8 mouse cellular contexts compared by ENCODE assay signal in the genomic region with DNA sequence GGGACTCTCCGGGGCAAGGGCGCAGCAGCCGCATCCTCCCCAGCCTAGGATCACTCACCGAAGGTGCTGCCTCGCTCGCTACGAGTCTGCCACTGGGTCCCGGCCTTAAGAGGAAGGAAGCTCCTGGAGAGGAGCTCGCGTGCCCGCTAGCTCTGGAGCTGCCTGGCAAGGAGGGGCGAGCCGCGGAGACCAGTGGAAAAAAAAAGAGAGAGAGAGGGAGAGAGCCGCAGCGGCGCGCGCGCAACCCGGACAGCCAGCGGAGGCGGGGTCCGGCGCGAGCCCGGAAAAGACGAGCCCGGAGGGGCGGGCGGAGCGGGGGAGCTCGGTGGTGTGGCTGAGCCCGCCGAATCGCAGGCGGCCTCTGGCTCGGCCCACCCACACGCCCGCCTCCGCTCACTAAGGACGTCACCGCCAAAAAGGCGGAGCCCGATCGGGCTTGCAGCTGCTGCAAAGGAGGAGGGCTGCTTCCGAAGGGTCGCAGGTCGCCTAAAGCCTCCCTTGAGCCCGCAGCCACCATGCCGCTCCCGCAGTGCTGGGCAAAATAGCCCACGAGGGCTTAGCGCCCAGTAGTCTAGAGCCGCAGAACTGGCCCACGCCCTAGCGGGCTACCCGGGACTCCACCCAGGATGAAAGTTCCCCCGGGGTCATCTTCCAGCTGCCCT. TPM values are rescaled to one million over a fixed set of nuclear protein-coding genes. Genes with fewer than 3 reads are reported as not detected.
DNase-seq lines count a peak whose midpoint lies in the region; ATAC-seq lines count a peak whose summit lies in the region.

Gene Acsl4 (minus strand): TSS at position 289 of the 662 bp plus-strand sequence.

- H3K27ac ChIP-seq in hindbrain, embryonic 10.5 days, result peak within 1 kb of the TSS; percentile 92

- ATAC-seq in frontal cortex, adult (ENCODE audit: low TSS enrichment), result peak; percentile 93

- H3K4me3 ChIP-seq in hindbrain, embryonic 10.5 days, result peak within 1 kb of the TSS; percentile 63

- no peaks in the 10 kb centered on the region for H3K9me3 ChIP-seq in hindbrain, embryonic 10.5 days

- WGBS in hindbrain, embryonic 10.5 days, result 20% methylated on average over 59 of the region's 59 CpGs

- no peaks in the 10 kb centered on the region for H3K36me3 ChIP-seq in hindbrain, embryonic 10.5 days

- peaks cover 9% of the 10 kb centered on the region for H3K4me1 ChIP-seq in hindbrain, embryonic 10.5 days (replicated peaks)

- peak; percentile 83 for DNase-seq in MEL-GATA-1-ER (ENCODE audit: extremely low read depth, low read depth)
- DNase-seq in cerebellum, adult 8-10 months, result peak; percentile 77
- DNase-seq in hindbrain, embryonic 10.5 days (ENCODE audit: low spot score), result peak; percentile 86
- DNase-seq in layer of hippocampus, postnatal 10 days (ENCODE audit: low spot score in 2 of 2), result peak; percentile 77 to 86
- DNase-seq in lung, postnatal 10 days, result peak; percentile 95
- peak; percentile 89 for DNase-seq in ovary, postnatal 36 days (ENCODE audit: low spot score)
- DNase-seq in thymus, postnatal 25 days, result peak; percentile 90

- peaks cover 27% of the 10 kb centered on the region for H3K27me3 ChIP-seq in hindbrain, embryonic 10.5 days (ENCODE audit: insufficient read depth, poor library complexity, severe bottlenecking)

RNA-seq across cellular contexts. Expression of gene Acsl4, which starts in this region (rescaled TPM):
- polyA plus RNA-seq in hindbrain, embryonic 10.5 days (2016; fragmentation: Nextera tagmentation; extraction: Ambion mirVana), result 19.4 and 23.5 TPM in 2 replicates
- 10 to 100 TPM; 69.3 to 75.3 TPM for total RNA-seq in layer of hippocampus, postnatal 10 days (2021)

Comparison
In these comparisons a context has a peak if more than half of its experiments do, and no peak if none do; other contexts are left out.
1. Peak in every context shown above with its lines: DNase-seq, ATAC-seq, H3K4me3 ChIP-seq and H3K27ac ChIP-seq.